Mouse (Mus musculus): ENCODE measurements around the gene Atp5h.

GRCm38 (mm10) chr11:115406858-115407401 lies 12.8 kb downstream of the Atp5h start:
- no peak for TF ChIP-seq TAL1 (conservative IDR thresholded peaks at IDR 0.05; ENCODE audit: low read depth, low read length)
- TF ChIP-seq CTCF (IDR thresholded peaks at IDR 0.05; ENCODE audit: low read depth, low read length): no peak
- TF ChIP-seq POLR2AphosphoS5 (IDR thresholded peaks at IDR 0.05; ENCODE audit: insufficient replicate concordance, low read depth, low read length): no peak
- TF ChIP-seq GATA2 (IDR thresholded peaks at IDR 0.05; ENCODE audit: borderline replicate concordance, low read depth, low read length): no peak

Measured in G1E (cell line).